Mouse (Mus musculus) ES-Bruce4 (cell line): ENCODE results near the gene 4930523C07Rik. TPM values are rescaled to one million over a fixed set of nuclear protein-coding genes. Genes with fewer than 3 reads are reported as not detected.

Experiments used
- H3K27ac ChIP-seq: 2 replicates; pipeline ENCODE4 v1.5.1; 2012; ENCODE audit warnings: low read length, inconsistent platforms; ENCODE audit not compliant: insufficient read depth
- H3K27me3 ChIP-seq: 2 replicates; pipeline ENCODE4 v1.6.1; 2012; ENCODE audit warnings: mild to moderate bottlenecking, low read length, inconsistent platforms; ENCODE audit not compliant: control insufficient read depth, poor library complexity, insufficient read depth, severe bottlenecking
- H3K36me3 ChIP-seq: 2 replicates; pipeline ENCODE4 v1.6.1; 2012; ENCODE audit warnings: inconsistent platforms, mild to moderate bottlenecking, low read length, moderate library complexity; ENCODE audit not compliant: control insufficient read depth, poor library complexity, insufficient read depth, severe bottlenecking
- H3K4me1 ChIP-seq: one replicate; pipeline ENCODE4 v1.8.1; 2011; ENCODE audit warnings: low read length; ENCODE audit not compliant: control insufficient read depth, insufficient read depth
- H3K4me3 ChIP-seq: 2 replicates; pipeline ENCODE4 v1.5.1; 2011; ENCODE audit warnings: low read depth, mild to moderate bottlenecking, low read length
- H3K9ac ChIP-seq: 2 replicates; pipeline ENCODE4 v1.6.1; 2012; ENCODE audit warnings: low read depth, mild to moderate bottlenecking, inconsistent platforms; ENCODE audit not compliant: poor library complexity, severe bottlenecking
- H3K9me3 ChIP-seq: replicated peaks from 2 replicates; pipeline ENCODE4 v1.6.1; 2012; ENCODE audit warnings: mild to moderate bottlenecking, low read length, inconsistent platforms; ENCODE audit not compliant: control insufficient read depth, poor library complexity, insufficient read depth, severe bottlenecking
- CTCF ChIP-seq: IDR thresholded peaks from one replicate; pipeline ENCODE4 v1.8.1; 2011; ENCODE audit warnings: low read depth, low read length
- EP300 ChIP-seq: IDR thresholded peaks from 2 replicates; pipeline ENCODE4 v1.6.1; 2011; ENCODE audit warnings: low read depth, low read length; ENCODE audit not compliant: insufficient read depth
- POLR2A ChIP-seq: IDR thresholded peaks from one replicate; pipeline ENCODE4 v1.8.1; 2011; ENCODE audit warnings: low read length; ENCODE audit not compliant: insufficient read depth
- polyA plus RNA-seq: library from polyadenylated mRNA; stranded (reverse); fragments of >200 nt; gene quantifications from 2 replicates; pipeline ENCODE4 v1.2.4, GENCODE M21; 2011; ENCODE audit warnings: low read depth; ENCODE audit not compliant: missing spikeins, insufficient read depth, insufficient read length

The 4930523C07Rik gene
- polyA plus RNA-seq, 1 experiment = 0.72 TPM

- TF ChIP-seq POLR2A (no peak), EP300 (no peak), CTCF (no peak)
- Histone ChIP-seq H3K27me3 (no peaks in the 10 kb centered on the region), H3K9ac (no peak overlapping the region), H3K9me3 (no peaks in the 10 kb centered on the region), H3K4me3 (no peak overlapping the region), H3K27ac (no peak overlapping the region), H3K4me1 (no peaks in the 10 kb centered on the region), H3K36me3 (no peaks in the 10 kb centered on the region)
Observed at GRCm38 (mm10) chr1:160105426-160105825, 61.2 kb downstream of the 4930523C07Rik start.

DNA sequence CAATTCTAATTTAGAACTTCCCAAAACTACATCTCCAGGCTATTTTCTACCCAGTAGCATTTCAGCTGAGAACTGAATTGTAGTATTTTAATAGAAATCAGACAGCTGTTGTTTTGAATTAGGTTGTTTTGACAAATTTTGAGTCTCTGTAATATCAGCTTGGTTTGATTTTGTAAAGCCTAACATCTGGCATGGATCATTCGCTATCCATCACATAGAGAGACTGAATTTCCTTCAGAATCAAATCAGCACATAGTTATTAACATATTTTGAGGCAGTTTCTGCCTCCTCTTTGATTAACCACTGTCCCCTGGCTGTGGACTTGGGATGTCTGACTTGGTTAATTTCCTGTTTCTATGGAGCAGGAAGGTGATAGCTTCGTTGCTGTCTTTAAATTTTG is 64.4 kb downstream of the 4930523C07Rik start:
- H3K27ac ChIP-seq = no peak overlapping the region
- H3K27me3 ChIP-seq = no peaks in the 10 kb centered on the region; the same call in 1 of the 2 replicates
- H3K9me3 ChIP-seq = no peaks in the 10 kb centered on the region
- no peaks in the 10 kb centered on the region for H3K36me3 ChIP-seq
- no peak overlapping the region for H3K4me3 ChIP-seq
- TF ChIP-seq CTCF (no peak), POLR2A (no peak), EP300 (no peak)
- no peaks in the 10 kb centered on the region for H3K4me1 ChIP-seq
- H3K9ac ChIP-seq = no peak overlapping the region

GRCm38 (mm10) chr1:160123957-160124356 is 79.8 kb downstream of the 4930523C07Rik start:
- Histone ChIP-seq H3K27me3 (no peaks in the 10 kb centered on the region), H3K4me3 (no peak overlapping the region), H3K9me3 (no peaks in the 10 kb centered on the region), H3K27ac (no peak overlapping the region), H3K4me1 (no peaks in the 10 kb centered on the region), H3K36me3 (no peaks in the 10 kb centered on the region), H3K9ac (no peak overlapping the region)
- TF ChIP-seq POLR2A = no peak
- TF ChIP-seq CTCF = no peak

Other genes starting within 250 kb of the 4930523C07Rik start
- gene Tnn, start 109.2 kb downstream of the 4930523C07Rik start, polyA plus RNA-seq = not detected in 2 replicates
- 76.9 and 81.9 TPM in 2 replicates for gene Mrps14, start 150.8 kb downstream of the 4930523C07Rik start, polyA plus RNA-seq
- 299 and 323 TPM in 2 replicates for gene Cacybp, start 168.5 kb downstream of the 4930523C07Rik start, polyA plus RNA-seq